Mouse (Mus musculus): ENCODE measurements around the gene Crebl2. TPM values are rescaled to one million over a fixed set of nuclear protein-coding genes. Genes with fewer than 3 reads are reported as not detected.
A peak's percentile ranks its signal among the peaks of the same experiment; 100 is the strongest.

Gene Crebl2
- polyA plus RNA-seq, 1 experiment from 2014 or later, result 2.3 TPM

GRCm38 (mm10) chr6:134801483-134801882 lies 28.5 kb upstream of the Crebl2 start:
- Histone ChIP-seq H3K27ac (peak overlapping the region; percentile 48; the same call in 1 of the 2 replicates), H3K27me3 (no peaks in the 10 kb centered on the region)

GRCm38 (mm10) chr6:134802641-134803043 lies 27.3 kb upstream of the Crebl2 start:
- 69% methylated on average over 9 of the region's 9 CpGs for WGBS
- peak overlapping the region; percentile 85 for H3K27ac ChIP-seq

More at GRCm38 (mm10) chr6:134801483-134801882, 28.5 kb upstream of the Crebl2 start:
- no peaks in the 10 kb centered on the region for H3K9me3 ChIP-seq (replicated peaks)
- no peak overlapping the region for H3K9ac ChIP-seq
- H3K36me3 ChIP-seq, result no peaks in the 10 kb centered on the region
- no peak overlapping the region for H3K4me2 ChIP-seq
- H3K4me1 ChIP-seq, result no peaks in the 10 kb centered on the region
- no peak overlapping the region for H3K4me3 ChIP-seq (replicated peaks)
- ATAC-seq (replicated peaks; ENCODE audit: low FRiP score), result no peak
- WGBS, result 37% methylated on average over 1 of the region's 1 CpGs

GRCm38 (mm10) chr6:134804736-134805277 lies 25.1 kb upstream of the Crebl2 start:
- Histone ChIP-seq H3K4me1 (0 out of 2 replicates have a peak, but pooled peaks cover 2% of the 10 kb centered on the region), H3K9ac (no peak overlapping the region), H3K4me3 (replicated peaks) (no peak overlapping the region), H3K36me3 (no peaks in the 10 kb centered on the region), H3K27ac (no peak overlapping the region), H3K9me3 (replicated peaks) (no peaks in the 10 kb centered on the region), H3K27me3 (no peaks in the 10 kb centered on the region), H3K4me2 (no peak overlapping the region)
- WGBS, result 72% methylated on average over 5 of the region's 5 CpGs
- no peak for ATAC-seq (replicated peaks; ENCODE audit: low FRiP score)

More at GRCm38 (mm10) chr6:134802641-134803043, 27.3 kb upstream of the Crebl2 start:
- H3K36me3 ChIP-seq, result no peaks in the 10 kb centered on the region
- no peak overlapping the region for H3K9ac ChIP-seq
- ATAC-seq (replicated peaks; ENCODE audit: low FRiP score), result peak; percentile 78
- H3K4me1 ChIP-seq, result no peaks in the 10 kb centered on the region
- H3K9me3 ChIP-seq (replicated peaks), result no peaks in the 10 kb centered on the region
- no peak overlapping the region for H3K4me3 ChIP-seq (replicated peaks)
- H3K4me2 ChIP-seq, result no peak overlapping the region
- H3K27me3 ChIP-seq, result no peaks in the 10 kb centered on the region

GRCm38 (mm10) chr6:134806130-134806529 lies 23.8 kb upstream of the Crebl2 start:
- H3K4me3 ChIP-seq (replicated peaks), result no peak overlapping the region
- 0 out of 2 replicates have a peak, but pooled peaks cover 2% of the 10 kb centered on the region for H3K4me1 ChIP-seq
- H3K9ac ChIP-seq, result no peak overlapping the region
- H3K27ac ChIP-seq, result no peak overlapping the region
- no peaks in the 10 kb centered on the region for H3K36me3 ChIP-seq
- H3K4me2 ChIP-seq, result no peak overlapping the region
- H3K27me3 ChIP-seq, result no peaks in the 10 kb centered on the region
- no peak for ATAC-seq (replicated peaks; ENCODE audit: low FRiP score)
- no peaks in the 10 kb centered on the region for H3K9me3 ChIP-seq (replicated peaks)
- 84% methylated on average over 6 of the region's 6 CpGs for WGBS

- no peak for ATAC-seq (replicated peaks; ENCODE audit: low FRiP score)
- no peaks in the 10 kb centered on the region for H3K27me3 ChIP-seq
- H3K27ac ChIP-seq, result no peak overlapping the region
- no peaks in the 10 kb centered on the region for H3K9me3 ChIP-seq (replicated peaks)
- 84% methylated on average over 2 of the region's 2 CpGs for WGBS
- no peak overlapping the region for H3K4me2 ChIP-seq
- H3K4me3 ChIP-seq (replicated peaks), result no peak overlapping the region
- H3K4me1 ChIP-seq, result 0 out of 2 replicates have a peak, but pooled peaks cover 2% of the 10 kb centered on the region
- H3K36me3 ChIP-seq, result no peaks in the 10 kb centered on the region
- H3K9ac ChIP-seq, result no peak overlapping the region
Observed at GRCm38 (mm10) chr6:134807091-134807490, 22.9 kb upstream of the Crebl2 start.

GRCm38 (mm10) chr6:134807794-134808193 lies 22.2 kb upstream of the Crebl2 start:
- no peak overlapping the region for H3K4me2 ChIP-seq
- WGBS, result 91% methylated on average over 11 of the region's 11 CpGs
- H3K36me3 ChIP-seq, result no peaks in the 10 kb centered on the region
- H3K27ac ChIP-seq, result no peak overlapping the region
- H3K4me3 ChIP-seq (replicated peaks), result no peak overlapping the region
- no peaks in the 10 kb centered on the region for H3K27me3 ChIP-seq
- H3K9ac ChIP-seq, result no peak overlapping the region
- H3K4me1 ChIP-seq, result 0 out of 2 replicates have a peak, but pooled peaks cover 2% of the 10 kb centered on the region
- no peak for ATAC-seq (replicated peaks; ENCODE audit: low FRiP score)
- no peaks in the 10 kb centered on the region for H3K9me3 ChIP-seq (replicated peaks)

GRCm38 (mm10) chr6:134813066-134813465 lies 16.9 kb upstream of the Crebl2 start:
- Histone ChIP-seq H3K4me2 (no peak overlapping the region), H3K4me1 (0 out of 2 replicates have a peak, but pooled peaks cover 2% of the 10 kb centered on the region), H3K9ac (no peak overlapping the region), H3K36me3 (no peaks in the 10 kb centered on the region), H3K27ac (no peak overlapping the region), H3K27me3 (no peaks in the 10 kb centered on the region), H3K4me3 (replicated peaks) (no peak overlapping the region), H3K9me3 (replicated peaks) (no peaks in the 10 kb centered on the region)
- ATAC-seq (replicated peaks; ENCODE audit: low FRiP score), result no peak
- WGBS, result 87% methylated on average over 1 of the region's 1 CpGs

GRCm38 (mm10) chr6:134817051-134817928 lies 12.7 kb upstream of the Crebl2 start:
- Histone ChIP-seq H3K4me3 (replicated peaks) (no peak overlapping the region), H3K27ac (no peak overlapping the region), H3K9me3 (replicated peaks) (no peaks in the 10 kb centered on the region), H3K4me2 (no peak overlapping the region), H3K9ac (no peak overlapping the region), H3K36me3 (no peaks in the 10 kb centered on the region), H3K27me3 (no peaks in the 10 kb centered on the region), H3K4me1 (no peaks in the 10 kb centered on the region)
- 40% methylated on average over 12 of the region's 12 CpGs for WGBS
- ATAC-seq (replicated peaks; ENCODE audit: low FRiP score), result no peak

- H3K4me3 ChIP-seq (replicated peaks), result no peak overlapping the region
- H3K9me3 ChIP-seq (replicated peaks), result no peaks in the 10 kb centered on the region
- no peaks in the 10 kb centered on the region for H3K4me1 ChIP-seq
- no peak overlapping the region for H3K27ac ChIP-seq
- no peak overlapping the region for H3K9ac ChIP-seq
- no peaks in the 10 kb centered on the region for H3K36me3 ChIP-seq
- 48% methylated on average over 5 of the region's 5 CpGs for WGBS
- no peak for ATAC-seq (replicated peaks; ENCODE audit: low FRiP score)
- H3K27me3 ChIP-seq, result no peaks in the 10 kb centered on the region
- H3K4me2 ChIP-seq, result no peak overlapping the region
Observed at GRCm38 (mm10) chr6:134819741-134820140, 10.2 kb upstream of the Crebl2 start.

GRCm38 (mm10) chr6:134820411-134820810 lies 9.5 kb upstream of the Crebl2 start:
- no peak overlapping the region for H3K27ac ChIP-seq
- H3K27me3 ChIP-seq, result no peaks in the 10 kb centered on the region
- H3K9me3 ChIP-seq (replicated peaks), result no peaks in the 10 kb centered on the region
- WGBS, result 68% methylated on average over 6 of the region's 6 CpGs
- no peak overlapping the region for H3K4me3 ChIP-seq (replicated peaks)
- H3K9ac ChIP-seq, result no peak overlapping the region
- ATAC-seq (replicated peaks; ENCODE audit: low FRiP score), result no peak
- H3K4me2 ChIP-seq, result no peak overlapping the region
- H3K36me3 ChIP-seq, result no peaks in the 10 kb centered on the region
- H3K4me1 ChIP-seq, result no peaks in the 10 kb centered on the region

- ATAC-seq (replicated peaks; ENCODE audit: low FRiP score), result no peak
- WGBS, result 67% methylated on average over 10 of the region's 10 CpGs
- no peak overlapping the region for H3K9ac ChIP-seq
Observed at GRCm38 (mm10) chr6:134822844-134823243, 7.1 kb upstream of the Crebl2 start.

GRCm38 (mm10) chr6:134830776-134831175 lies 822 bp downstream of the Crebl2 start:
- H3K4me2 ChIP-seq, result peak overlapping the region; percentile 65
- peaks cover 14% of the 10 kb centered on the region for H3K4me1 ChIP-seq
- ATAC-seq (replicated peaks; ENCODE audit: low FRiP score), result no peak
- peak overlapping the region; percentile 90 for H3K27ac ChIP-seq
- peak overlapping the region; percentile 64 for H3K4me3 ChIP-seq (replicated peaks)
- under 1% methylated on average over 10 of the region's 10 CpGs for WGBS
- H3K36me3 ChIP-seq, result no peaks in the 10 kb centered on the region
- peak overlapping the region; percentile 45 for H3K9ac ChIP-seq
- H3K27me3 ChIP-seq, result no peaks in the 10 kb centered on the region
- no peaks in the 10 kb centered on the region for H3K9me3 ChIP-seq (replicated peaks)

More at GRCm38 (mm10) chr6:134822844-134823243, 7.1 kb upstream of the Crebl2 start:
- Histone ChIP-seq H3K36me3 (no peaks in the 10 kb centered on the region), H3K27ac (no peak overlapping the region), H3K4me1 (no peaks in the 10 kb centered on the region), H3K4me3 (replicated peaks) (no peak overlapping the region), H3K4me2 (no peak overlapping the region), H3K27me3 (no peaks in the 10 kb centered on the region), H3K9me3 (replicated peaks) (no peaks in the 10 kb centered on the region)

All from kidney, embryonic 15.5 days (tissue).